Mouse (Mus musculus): ENCODE results near the gene Prl. TPM values are rescaled to one million over a fixed set of nuclear protein-coding genes. Genes with fewer than 3 reads are reported as not detected.

Prl gene
- polyA plus RNA-seq (2012; rRNA removed) (not detected in 2 replicates), polyA plus RNA-seq (2014; fragmentation: Nextera tagmentation; extraction: Ambion mirVana) (not detected in 2 replicates)

- no peak within 1 kb of the TSS for H3K4me3 ChIP-seq (ENCODE audit: insufficient read depth in 1 of 2, low read depth in 2 of 2, low read length in 2 of 2)
- ATAC-seq (ENCODE audit: insufficient read depth) (no peak), DNase-seq (ENCODE audit: low read depth in 3 of 3, low spot score in 3 of 3) (no peak)
- no peak within 1 kb of the TSS for H3K27ac ChIP-seq
- no peaks in the 10 kb centered on the region for H3K9me3 ChIP-seq (ENCODE audit: control insufficient read depth, low read length)
- H3K27me3 ChIP-seq (ENCODE audit: control insufficient read depth, insufficient read depth, low read length) = no peaks in the 10 kb centered on the region
- H3K4me1 ChIP-seq (replicated peaks; ENCODE audit: control insufficient read depth in 2 of 2, insufficient read depth in 2 of 2, low read length in 1 of 2) = no peaks in the 10 kb centered on the region
- no peaks in the 10 kb centered on the region for H3K36me3 ChIP-seq (replicated peaks; ENCODE audit: control insufficient read depth, insufficient read depth, low read depth)
- H3K9ac ChIP-seq (replicated peaks) = no peak within 1 kb of the TSS
- H3K4me2 ChIP-seq (ENCODE audit: low read depth) = no peak within 1 kb of the TSS
- 60% methylated on average over 1 of the region's 1 CpGs for WGBS (ENCODE audit: insufficient replicate concordance)
- no peak for TF ChIP-seq EP300 (IDR thresholded peaks at IDR 0.05; ENCODE audit: low read depth)
- no peak for TF ChIP-seq CTCF (IDR thresholded peaks at IDR 0.05; ENCODE audit: low read depth)
These were observed at the start of gene Prl for GRCm38 (mm10) chr13:27057270-27057669. Prl (plus strand) TSS chr13:27057570.

GRCm38 (mm10) chr13:27026614-27027013 lies 30.8 kb upstream of the Prl start:
- H3K4me2 ChIP-seq (ENCODE audit: low read depth) = no peak overlapping the region
- no peak overlapping the region for H3K27ac ChIP-seq
- no peaks in the 10 kb centered on the region for H3K27me3 ChIP-seq (ENCODE audit: control insufficient read depth, insufficient read depth, low read length)
- no peaks in the 10 kb centered on the region for H3K4me1 ChIP-seq (replicated peaks; ENCODE audit: control insufficient read depth in 2 of 2, insufficient read depth in 2 of 2, low read length in 1 of 2)
- TF ChIP-seq CTCF (IDR thresholded peaks at IDR 0.05; ENCODE audit: low read depth) (no peak), EP300 (IDR thresholded peaks at IDR 0.05; ENCODE audit: low read depth) (no peak)
- ATAC-seq (ENCODE audit: insufficient read depth) (no peak), DNase-seq (ENCODE audit: low read depth in 3 of 3, low spot score in 3 of 3) (no peak)
- H3K36me3 ChIP-seq (replicated peaks; ENCODE audit: control insufficient read depth, insufficient read depth, low read depth) = no peaks in the 10 kb centered on the region
- WGBS (ENCODE audit: insufficient replicate concordance) = 32% methylated on average over 1 of the region's 1 CpGs
- H3K9ac ChIP-seq (replicated peaks) = no peak overlapping the region
- no peaks in the 10 kb centered on the region for H3K9me3 ChIP-seq (ENCODE audit: control insufficient read depth, low read length)
- H3K4me3 ChIP-seq (ENCODE audit: insufficient read depth in 1 of 2, low read depth in 2 of 2, low read length in 2 of 2) = no peak overlapping the region

GRCm38 (mm10) chr13:27027376-27027775 lies 30.0 kb upstream of the Prl start:
- no peaks in the 10 kb centered on the region for H3K9me3 ChIP-seq (ENCODE audit: control insufficient read depth, low read length)
- H3K4me3 ChIP-seq (ENCODE audit: insufficient read depth in 1 of 2, low read depth in 2 of 2, low read length in 2 of 2) = no peak overlapping the region
- no peaks in the 10 kb centered on the region for H3K4me1 ChIP-seq (replicated peaks; ENCODE audit: control insufficient read depth in 2 of 2, insufficient read depth in 2 of 2, low read length in 1 of 2)
- H3K36me3 ChIP-seq (replicated peaks; ENCODE audit: control insufficient read depth, insufficient read depth, low read depth) = no peaks in the 10 kb centered on the region
- 51% methylated on average over 1 of the region's 1 CpGs for WGBS (ENCODE audit: insufficient replicate concordance)
- H3K27me3 ChIP-seq (ENCODE audit: control insufficient read depth, insufficient read depth, low read length) = no peaks in the 10 kb centered on the region
- H3K9ac ChIP-seq (replicated peaks) = no peak overlapping the region
- no peak for TF ChIP-seq CTCF (IDR thresholded peaks at IDR 0.05; ENCODE audit: low read depth)
- no peak for TF ChIP-seq EP300 (IDR thresholded peaks at IDR 0.05; ENCODE audit: low read depth)
- ATAC-seq (ENCODE audit: insufficient read depth) = no peak
- DNase-seq (ENCODE audit: low read depth in 3 of 3, low spot score in 3 of 3) = no peak
- no peak overlapping the region for H3K4me2 ChIP-seq (ENCODE audit: low read depth)
- H3K27ac ChIP-seq = no peak overlapping the region

- Histone ChIP-seq H3K4me1 (replicated peaks; ENCODE audit: control insufficient read depth in 2 of 2, insufficient read depth in 2 of 2, low read length in 1 of 2) (no peaks in the 10 kb centered on the region), H3K27ac (no peak overlapping the region), H3K9ac (replicated peaks) (no peak overlapping the region), H3K4me3 (ENCODE audit: insufficient read depth in 1 of 2, low read depth in 2 of 2, low read length in 2 of 2) (no peak overlapping the region), H3K4me2 (ENCODE audit: low read depth) (no peak overlapping the region), H3K36me3 (replicated peaks; ENCODE audit: control insufficient read depth, insufficient read depth, low read depth) (no peaks in the 10 kb centered on the region), H3K27me3 (ENCODE audit: control insufficient read depth, insufficient read depth, low read length) (no peaks in the 10 kb centered on the region), H3K9me3 (ENCODE audit: control insufficient read depth, low read length) (no peaks in the 10 kb centered on the region)
- no peak for DNase-seq (ENCODE audit: low read depth in 3 of 3, low spot score in 3 of 3)
- no peak for TF ChIP-seq CTCF (IDR thresholded peaks at IDR 0.05; ENCODE audit: low read depth)
- TF ChIP-seq EP300 (IDR thresholded peaks at IDR 0.05; ENCODE audit: low read depth) = no peak
- ATAC-seq (ENCODE audit: insufficient read depth) = no peak
- WGBS (ENCODE audit: insufficient replicate concordance) = 48% methylated on average over 2 of the region's 2 CpGs
These were observed 28.7 kb upstream of the Prl start for GRCm38 (mm10) chr13:27028501-27029240.

GRCm38 (mm10) chr13:27031101-27031852 lies 26.1 kb upstream of the Prl start:
- H3K9ac ChIP-seq (replicated peaks) = no peak overlapping the region
- H3K9me3 ChIP-seq (ENCODE audit: control insufficient read depth, low read length) = no peaks in the 10 kb centered on the region
- H3K36me3 ChIP-seq (replicated peaks; ENCODE audit: control insufficient read depth, insufficient read depth, low read depth) = no peaks in the 10 kb centered on the region
- H3K27me3 ChIP-seq (ENCODE audit: control insufficient read depth, insufficient read depth, low read length) = no peaks in the 10 kb centered on the region
- H3K4me2 ChIP-seq (ENCODE audit: low read depth) = no peak overlapping the region
- no peaks in the 10 kb centered on the region for H3K4me1 ChIP-seq (replicated peaks; ENCODE audit: control insufficient read depth in 2 of 2, insufficient read depth in 2 of 2, low read length in 1 of 2)
- TF ChIP-seq CTCF (IDR thresholded peaks at IDR 0.05; ENCODE audit: low read depth) = no peak
- no peak for TF ChIP-seq EP300 (IDR thresholded peaks at IDR 0.05; ENCODE audit: low read depth)
- 46% methylated on average over 4 of the region's 4 CpGs for WGBS (ENCODE audit: insufficient replicate concordance)
- no peak for DNase-seq (ENCODE audit: low read depth in 3 of 3, low spot score in 3 of 3)
- no peak overlapping the region for H3K4me3 ChIP-seq (ENCODE audit: insufficient read depth in 1 of 2, low read depth in 2 of 2, low read length in 2 of 2)
- H3K27ac ChIP-seq = no peak overlapping the region
- ATAC-seq (ENCODE audit: insufficient read depth) = no peak

All from liver, embryonic 14.5 days (tissue).